Mouse (Mus musculus): ENCODE measurements around the gene Dhx58. TPM values are rescaled to one million over a fixed set of nuclear protein-coding genes. Genes with fewer than 3 reads are reported as not detected.

Gene Dhx58
- polyA plus RNA-seq (2015; fragmentation: Nextera tagmentation; extraction: Ambion mirVana): 5.5 and 14.8 TPM in 2 replicates

DNA sequence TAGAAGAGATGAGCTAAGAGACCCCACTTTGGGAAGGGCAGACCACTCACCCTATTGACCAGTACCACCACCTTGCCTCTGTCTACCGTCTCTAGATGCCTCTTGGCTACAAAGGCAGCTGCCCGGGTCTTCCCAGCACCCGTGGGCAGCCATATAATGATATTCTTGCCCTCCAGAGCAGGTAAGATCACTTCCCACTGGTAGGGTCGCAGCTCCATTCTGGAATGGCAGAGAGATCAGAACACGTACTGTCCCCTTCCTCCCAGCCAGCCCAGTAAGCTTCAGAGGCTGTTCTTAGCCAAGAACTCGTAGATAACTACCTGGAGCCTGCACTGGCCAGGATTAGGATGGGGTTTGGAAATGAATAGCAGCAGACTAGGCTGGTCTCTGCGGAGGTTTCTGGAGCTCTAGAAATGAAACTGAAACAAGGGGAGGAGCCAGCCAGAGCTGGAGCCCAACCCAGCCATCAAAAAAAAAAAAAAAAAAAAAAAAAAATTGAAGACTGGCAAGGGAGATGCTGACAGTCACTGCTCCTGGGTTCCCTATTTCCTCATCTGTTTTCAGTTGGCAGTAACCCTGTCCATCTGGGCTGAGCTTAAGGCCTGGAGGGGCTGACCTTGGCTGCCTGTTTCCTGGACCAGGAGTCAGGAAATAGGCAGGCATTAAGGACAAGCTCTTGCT, at the start of gene Dhx58:
Gene Dhx58, minus strand, starts transcription at position 421 of the 681 bp plus-strand sequence.

DNA sequence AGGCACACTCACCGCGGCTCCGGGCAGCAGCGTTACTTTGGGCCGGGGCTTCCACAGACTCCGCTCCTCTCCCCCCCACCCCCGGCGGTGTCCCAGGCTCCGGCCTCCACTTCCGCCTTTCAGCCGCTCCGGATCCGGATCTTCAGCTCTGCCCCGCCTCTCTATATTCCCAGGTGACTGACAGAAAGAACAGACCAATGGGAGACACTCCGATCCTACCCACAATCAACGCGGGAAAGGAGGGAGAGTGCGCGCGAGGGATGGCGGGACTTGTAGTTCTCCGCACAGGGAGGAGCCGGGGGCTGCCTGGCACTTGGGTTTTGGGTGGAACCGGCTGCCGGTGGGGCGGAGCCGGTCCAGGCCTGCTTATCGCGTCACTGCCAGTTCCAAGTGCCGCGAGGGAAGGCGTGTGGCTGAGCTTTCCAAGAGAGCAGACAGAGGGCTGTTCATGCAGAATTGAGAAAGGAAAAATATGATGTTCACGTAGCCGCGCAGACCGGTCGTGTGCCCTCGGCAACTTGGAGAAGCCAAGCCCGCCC, 34.1 kb upstream of the Dhx58 start, which contains the start of gene Rab5c:
Gene Rab5c, minus strand, starts transcription at position 150 of the 539 bp plus-strand sequence.

DNA sequence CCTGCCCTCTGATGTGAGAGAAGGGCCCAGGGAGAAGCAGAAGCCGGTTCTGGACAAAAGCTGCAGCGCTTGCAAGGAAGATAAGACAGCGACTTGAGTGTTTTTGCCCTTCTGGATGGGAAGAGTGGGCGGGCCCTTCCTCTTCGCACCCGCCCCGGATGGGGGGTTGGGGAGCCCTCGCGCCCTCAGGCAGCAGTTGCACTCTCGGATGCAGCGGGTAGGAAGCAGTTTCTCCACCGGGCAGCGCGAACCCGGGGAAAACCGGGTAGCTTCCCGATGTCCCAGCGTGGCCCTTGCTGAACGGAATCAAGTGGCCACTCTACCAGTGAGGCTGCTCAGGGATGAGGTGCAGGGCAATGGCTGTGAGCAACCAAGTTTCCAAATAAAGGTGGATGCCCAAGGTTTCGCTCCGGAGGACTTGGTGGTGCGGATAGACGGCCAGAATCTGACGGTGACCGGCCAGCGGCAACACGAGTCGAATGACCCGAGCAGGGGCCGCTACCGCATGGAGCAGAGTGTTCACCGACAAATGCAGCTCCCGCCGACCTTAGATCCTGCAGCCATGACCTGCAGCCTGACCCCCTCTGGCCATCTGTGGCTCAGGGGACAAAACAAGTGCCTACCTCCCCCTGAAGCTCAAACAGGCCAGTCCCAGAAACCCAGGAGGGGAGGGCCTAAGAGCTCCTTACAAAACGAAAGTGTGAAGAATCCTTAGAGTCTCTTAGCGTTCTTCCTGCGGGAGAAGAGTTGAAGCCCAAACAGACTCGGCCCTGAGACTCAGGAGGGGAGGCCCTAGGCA, 9.9 kb upstream of the Dhx58 start, which contains the start of gene Hspb9:
Gene Hspb9, plus strand, starts transcription at position 116 of the 799 bp plus-strand sequence.

DNA sequence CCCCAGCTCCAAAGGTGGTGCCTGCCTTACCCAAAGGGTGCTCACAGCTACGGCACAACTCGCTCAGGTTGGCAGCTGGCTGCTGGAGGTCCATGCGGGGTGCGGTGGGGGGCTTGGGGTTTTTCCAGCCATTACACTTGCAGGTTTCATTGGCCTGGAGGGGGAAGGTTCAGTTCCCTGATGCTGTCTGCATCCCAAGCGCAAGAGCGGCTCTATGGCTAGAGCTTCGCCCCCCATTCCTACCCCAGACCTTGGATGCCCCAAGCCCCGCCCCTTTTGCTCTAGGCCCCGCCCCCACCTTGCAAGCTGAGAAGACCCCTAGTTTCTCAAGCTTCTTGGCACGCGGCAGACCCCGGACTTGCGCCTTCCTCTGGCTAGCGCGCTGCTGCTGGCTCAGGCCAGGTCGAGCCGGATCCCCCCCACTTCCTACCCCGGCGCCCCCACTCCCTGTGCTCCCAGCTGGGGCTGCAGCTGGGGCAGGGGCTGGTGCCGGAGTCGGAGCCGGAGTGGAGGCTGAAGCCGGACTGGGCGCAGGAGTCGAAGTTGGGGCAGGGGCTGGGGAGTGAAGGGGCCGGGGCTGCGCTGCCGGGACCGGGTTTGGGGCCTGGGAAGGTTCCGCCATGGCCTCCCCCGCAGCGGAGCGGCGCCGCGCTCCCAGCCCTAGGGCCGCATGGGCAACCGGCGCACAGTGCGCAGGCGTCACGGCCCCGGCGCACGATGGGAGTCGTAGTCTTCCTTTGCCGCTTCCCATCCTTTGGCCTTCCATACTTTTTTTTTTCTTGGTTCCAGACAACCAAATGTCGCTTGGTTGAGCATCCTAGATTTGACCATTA, 7.9 kb upstream of the Dhx58 start, which contains the start of gene Kat2a:
Gene Kat2a, minus strand, starts transcription at position 683 of the 833 bp plus-strand sequence.

DNA sequence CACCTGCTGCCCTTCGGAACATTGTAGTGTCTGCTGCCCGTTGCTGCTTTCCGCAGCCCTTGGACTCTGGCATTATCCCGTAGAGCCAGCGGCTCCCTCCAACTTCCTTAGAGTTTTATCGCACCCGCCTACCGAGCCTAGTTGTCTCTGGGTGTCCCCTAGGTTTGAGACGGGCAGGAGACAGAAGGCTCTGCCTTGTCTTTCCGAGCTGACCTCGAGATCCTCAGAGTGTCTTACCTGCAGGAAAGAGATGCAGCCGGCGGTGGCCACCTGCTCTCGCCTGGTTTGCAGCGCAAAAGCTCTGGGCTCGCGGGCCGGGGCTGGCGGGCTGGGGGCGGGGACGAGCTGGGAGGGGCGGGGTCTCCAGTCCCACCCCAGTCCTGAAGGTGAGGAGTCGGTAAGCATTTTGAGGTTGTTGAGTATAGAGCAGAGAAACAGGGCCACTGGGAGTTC, 11.9 kb downstream of the Dhx58 start, which contains the start of gene Zfp385c:
Gene Zfp385c, minus strand, starts transcription at position 292 of the 453 bp plus-strand sequence.

Other genes starting within 250 kb of the Dhx58 start
- gene Klhl11, start 231.5 kb downstream of the Dhx58 start, polyA plus RNA-seq (2015; fragmentation: Nextera tagmentation; extraction: Ambion mirVana): 3.5 and 5.8 TPM in 2 replicates
- gene Acly, start 176.3 kb downstream of the Dhx58 start, polyA plus RNA-seq (2015; fragmentation: Nextera tagmentation; extraction: Ambion mirVana): 194 and 398 TPM in 2 replicates
- 0.84 and 1.9 TPM in 2 replicates for gene Ttc25, start 158.7 kb downstream of the Dhx58 start, polyA plus RNA-seq (2015; fragmentation: Nextera tagmentation; extraction: Ambion mirVana)
- 53.5 and 65.6 TPM in 2 replicates for gene Cnp, start 129.4 kb downstream of the Dhx58 start, polyA plus RNA-seq (2015; fragmentation: Nextera tagmentation; extraction: Ambion mirVana)
- 42.2 and 47.3 TPM in 2 replicates for gene Nkiras2, start 85.0 kb downstream of the Dhx58 start, polyA plus RNA-seq (2015; fragmentation: Nextera tagmentation; extraction: Ambion mirVana)
- gene Dnajc7, start 84.1 kb downstream of the Dhx58 start, polyA plus RNA-seq (2015; fragmentation: Nextera tagmentation; extraction: Ambion mirVana): 99.2 and 155 TPM in 2 replicates
- gene Zfp385c, start 11.8 kb downstream of the Dhx58 start, polyA plus RNA-seq (2015; fragmentation: Nextera tagmentation; extraction: Ambion mirVana): 0.27 and 1.1 TPM in 2 replicates
- 28.4 and 39.7 TPM in 2 replicates for gene Kat2a, start 8.2 kb upstream of the Dhx58 start, polyA plus RNA-seq (2015; fragmentation: Nextera tagmentation; extraction: Ambion mirVana)
- gene Hspb9, start 9.6 kb upstream of the Dhx58 start, polyA plus RNA-seq (2015; fragmentation: Nextera tagmentation; extraction: Ambion mirVana): 0.51 and 0.61 TPM in 2 replicates
- 34.3 and 39.6 TPM in 2 replicates for gene Rab5c, start 33.9 kb upstream of the Dhx58 start, polyA plus RNA-seq (2015; fragmentation: Nextera tagmentation; extraction: Ambion mirVana)
- gene Kcnh4, start 55.7 kb upstream of the Dhx58 start, polyA plus RNA-seq (2015; fragmentation: Nextera tagmentation; extraction: Ambion mirVana): 0.20 and 0.21 TPM in 2 replicates
- not detected in 2 replicates for gene Hcrt, start 58.7 kb upstream of the Dhx58 start, polyA plus RNA-seq (2015; fragmentation: Nextera tagmentation; extraction: Ambion mirVana)
- 7.4 and 9.3 TPM in 2 replicates for gene Ghdc, start 66.7 kb upstream of the Dhx58 start, polyA plus RNA-seq (2015; fragmentation: Nextera tagmentation; extraction: Ambion mirVana)
- gene Stat5b, start 146.5 kb upstream of the Dhx58 start, polyA plus RNA-seq (2015; fragmentation: Nextera tagmentation; extraction: Ambion mirVana): 17.9 and 25.7 TPM in 2 replicates
- 7.6 and 12.2 TPM in 2 replicates for gene Stat5a, start 155.1 kb upstream of the Dhx58 start, polyA plus RNA-seq (2015; fragmentation: Nextera tagmentation; extraction: Ambion mirVana)
- gene Stat3, start 235.3 kb upstream of the Dhx58 start, polyA plus RNA-seq (2015; fragmentation: Nextera tagmentation; extraction: Ambion mirVana): 43.6 and 44.0 TPM in 2 replicates